Mouse (Mus musculus) bone marrow, adult 2 months (tissue): ENCODE data around the gene Panx3.

ENCODE experiments used
- CTCF ChIP-seq: fragments of 200-500 bp; IDR thresholded peaks from 2 replicates; pipeline ENCODE4 v1.5.1; 2011; ENCODE audit warnings: low read length, control low read depth; ENCODE audit not compliant: control insufficient read depth, insufficient read depth
- POLR2A ChIP-seq: fragments of 200-500 bp; IDR thresholded peaks from 2 replicates; pipeline ENCODE4 v1.6.1; 2011; ENCODE audit warnings: low read depth, mild to moderate bottlenecking, control low read depth, low read length, borderline replicate concordance; ENCODE audit not compliant: control insufficient read depth

DNA sequence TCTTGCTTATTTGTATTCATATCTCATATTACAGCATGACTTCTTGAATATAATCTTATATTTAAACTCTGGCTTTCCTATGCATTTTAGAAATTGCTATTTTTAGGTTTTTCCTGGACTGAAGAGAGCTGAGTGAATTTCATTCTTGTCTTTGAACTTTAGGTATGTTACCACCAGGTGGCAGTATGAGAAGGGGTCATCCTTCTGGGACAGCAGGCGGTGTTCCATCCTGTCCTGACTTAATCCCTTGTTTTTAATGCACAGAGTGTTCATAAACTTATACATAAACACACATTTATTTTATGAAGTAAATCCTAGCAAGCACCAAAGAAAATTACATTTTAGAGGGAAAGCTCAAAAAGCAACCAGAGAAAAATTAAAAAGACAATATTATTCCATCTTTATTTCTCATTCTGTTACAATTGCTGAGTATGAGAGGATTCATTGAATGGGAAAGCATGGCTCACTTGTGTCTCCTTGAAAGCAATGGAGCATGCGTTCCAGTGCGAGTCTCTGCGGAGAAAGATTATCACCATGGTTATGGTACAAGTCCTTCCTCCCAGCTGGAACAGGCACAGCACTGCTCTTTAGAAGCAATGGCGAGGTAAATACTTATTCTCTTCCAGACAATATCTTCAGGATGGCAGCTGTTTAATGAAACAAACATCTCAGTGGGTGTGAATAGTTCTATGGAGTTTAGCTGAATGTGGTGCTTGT, 21.1 kb upstream of the Panx3 start:
- TF ChIP-seq POLR2A = no peak
- peak; percentile 38; the same call in 1 of the 2 replicates for TF ChIP-seq CTCF
